Mouse (Mus musculus) gastrocnemius, adult 2 months (tissue): ENCODE results near the gene Nop9. TPM values are rescaled to one million over a fixed set of nuclear protein-coding genes. Genes with fewer than 3 reads are reported as not detected.

Experiments
- DNase-seq: peaks from one replicate; pipeline ENCODE4 v3.0.0; 2022
- H3K27ac ChIP-seq: fragments of 200-600 bp; 2 replicates; pipeline ENCODE4 v1.8.1; 2022; ENCODE audit warnings: mild to moderate bottlenecking
- H3K4me3 ChIP-seq: fragments of 200-600 bp; 2 replicates; pipeline ENCODE4 v1.8.1; 2022; ENCODE audit warnings: mild to moderate bottlenecking, moderate library complexity
- CTCF ChIP-seq: fragments of 200-600 bp; IDR thresholded peaks from 2 replicates; pipeline ENCODE4 v1.8.1; 2022; ENCODE audit warnings: antibody characterized with exemption, mild to moderate bottlenecking, moderate library complexity
- intact Hi-C: fragments of 180-260 bp; cut with DNase I; formaldehyde crosslinking; loops from one replicate; pipeline ENCODE4 v1.15.1; 2025
- total RNA-seq, 2 experiments: library from RNA; stranded (reverse); gene quantifications; 2 replicates each; pipeline ENCODE4 v1.2.3; 2021

Gene Nop9
- total RNA-seq, 2 experiments from 2014 or later: 9.8 to 10.4 TPM

DNA sequence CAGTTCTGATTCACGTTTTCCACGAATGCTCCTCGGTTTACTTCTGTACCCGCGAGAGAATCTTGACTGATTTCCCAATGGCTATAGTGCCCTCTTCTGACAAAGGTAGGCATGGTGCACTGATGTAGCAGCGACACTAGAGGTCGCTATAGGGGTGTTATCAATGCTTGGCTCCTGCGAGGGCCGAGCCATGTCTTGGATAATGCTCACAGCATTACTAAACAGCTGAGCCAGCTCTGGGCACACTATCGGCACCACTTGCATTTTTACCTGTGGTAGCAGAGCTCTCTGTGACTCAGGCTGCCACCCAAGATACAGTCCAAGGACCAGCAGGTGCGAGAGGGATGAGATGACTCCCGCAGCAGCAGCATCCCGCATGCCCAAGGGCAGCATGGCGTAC, 35.8 kb downstream of the Nop9 start:
- peak overlapping the region; percentile 81 for H3K4me3 ChIP-seq
- H3K27ac ChIP-seq: peak overlapping the region; percentile 87
- peak; percentile 99 for TF ChIP-seq CTCF
- peak; percentile 66 for DNase-seq
- intact Hi-C loops: loop anchor here (2.0 kb wide), 1 partner anchor 83 kb away; no protein-coding TSS in a partner anchor

DNA sequence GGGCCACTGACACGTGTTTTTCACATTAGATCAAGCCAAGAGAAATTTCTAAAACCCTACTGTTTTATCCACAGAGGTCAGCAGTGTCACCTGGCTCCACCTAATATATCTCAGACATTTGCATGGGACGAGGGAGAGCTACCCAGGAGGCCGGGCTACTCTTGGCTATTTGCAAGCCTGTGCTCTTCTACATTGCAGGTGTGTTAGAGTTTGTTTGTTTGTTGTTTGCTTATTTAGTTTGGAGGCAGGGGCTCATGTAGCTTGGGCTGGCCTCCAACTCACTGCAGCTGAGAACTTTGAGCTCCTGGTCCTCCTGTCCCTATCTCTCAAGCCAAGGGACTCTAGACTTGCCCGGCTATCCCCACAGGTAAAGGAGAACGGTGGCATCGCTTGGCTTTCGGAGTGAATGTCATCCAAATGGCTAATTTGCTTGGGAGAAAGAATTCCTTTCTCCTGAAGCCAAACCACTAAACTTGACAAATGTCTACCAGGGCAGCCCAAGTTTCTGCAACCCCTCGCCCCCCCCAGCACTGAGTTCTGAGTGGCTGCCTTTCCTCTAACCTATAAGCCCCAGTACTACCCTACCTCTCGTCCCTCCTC, 37.0 kb downstream of the Nop9 start:
- DNase-seq: no peak

DNA sequence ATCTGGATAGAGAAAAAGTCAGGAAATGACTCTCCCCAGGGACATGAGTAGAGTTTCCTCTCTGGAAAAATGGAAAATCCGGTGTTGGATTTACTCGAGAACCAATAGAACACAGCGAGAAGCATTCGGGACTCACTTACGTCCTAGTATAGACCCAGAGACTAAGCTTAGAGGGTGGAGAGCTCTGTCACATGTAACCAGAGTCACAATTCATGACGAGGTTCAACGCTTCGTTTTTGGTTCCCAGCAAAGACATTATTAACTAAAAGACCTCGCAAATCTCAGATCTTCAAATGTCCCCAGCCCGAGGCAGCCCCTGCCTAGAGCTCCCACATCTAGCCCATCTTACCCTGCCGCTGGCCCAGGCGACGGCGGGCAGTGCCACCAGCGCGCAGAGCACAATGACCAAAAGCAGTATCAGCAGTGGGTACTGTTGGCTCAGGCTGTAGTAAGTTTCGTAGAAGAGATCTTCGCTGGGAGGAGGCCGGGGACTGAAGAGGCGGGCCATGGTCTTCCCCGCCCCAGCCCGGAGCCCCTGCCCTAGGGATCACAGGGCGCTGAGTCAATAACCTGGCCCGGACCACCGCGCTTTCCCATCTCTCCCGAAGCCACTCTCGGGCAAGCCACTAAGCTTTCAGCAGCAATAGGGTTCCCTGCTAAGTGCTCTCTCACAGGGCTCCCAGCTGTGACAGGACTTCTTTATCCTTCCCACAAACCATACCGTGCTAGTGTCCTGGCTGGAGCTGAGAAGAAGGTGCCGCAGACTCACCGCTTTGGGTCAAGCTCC, 37.9 kb downstream of the Nop9 start:
- intact Hi-C loops: loop anchor here (2.0 kb wide), 1 partner anchor 39 kb away; the partner anchor contains the start of gene Nfatc4
- H3K27ac ChIP-seq: peak overlapping the region; percentile 87

More for the DNA sequence above, 37.0 kb downstream of the Nop9 start:
- H3K4me3 ChIP-seq: peak overlapping the region; percentile 81
- intact Hi-C loops: loop anchor here (2.0 kb wide), 1 partner anchor 40 kb away; the partner anchor contains the start of gene Nfatc4
- no peak for TF ChIP-seq CTCF
- H3K27ac ChIP-seq: peak overlapping the region; percentile 87

GRCm38 (mm10) chr14:55783958-55784235, 38.4 kb downstream of the Nop9 start, which contains the start of gene Adcy4:
Adcy4 (minus strand) TSS chr14:55784095.
- no peak for TF ChIP-seq CTCF
- intact Hi-C loops: loop anchor here (2.0 kb wide), 1 partner anchor 39 kb away; the partner anchor contains the start of gene Nfatc4
- H3K4me3 ChIP-seq: peak within 1 kb of the TSS; percentile 81
- H3K27ac ChIP-seq: peak within 1 kb of the TSS; percentile 87
- peak; percentile 51 for DNase-seq

More for the DNA sequence above, 37.9 kb downstream of the Nop9 start:
- H3K4me3 ChIP-seq: peak overlapping the region; percentile 81
- no peak for TF ChIP-seq CTCF
- peak; percentile 43 for DNase-seq

DNA sequence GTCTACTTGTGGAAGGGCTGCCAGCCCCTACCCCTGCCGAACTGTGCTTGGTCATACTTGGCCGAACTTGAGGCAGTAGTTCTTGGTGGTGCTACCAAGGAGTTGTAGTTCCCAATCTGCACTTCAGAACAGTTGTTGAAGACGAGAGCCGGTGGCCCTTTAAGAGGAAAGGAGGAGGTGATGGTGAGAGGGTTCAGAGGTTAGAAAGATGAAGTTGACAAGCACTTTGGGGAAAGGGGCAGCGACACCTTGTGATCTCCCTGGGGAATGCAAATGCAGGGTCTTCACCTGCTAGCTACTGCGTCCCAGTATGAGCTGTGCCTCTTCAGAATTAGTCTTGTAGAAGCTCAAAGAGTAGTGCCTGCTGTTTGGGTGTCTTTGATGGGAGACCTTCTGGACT, 39.7 kb downstream of the Nop9 start:
- intact Hi-C loops: no loop called here
- TF ChIP-seq CTCF: no peak
- peak overlapping the region; percentile 87; the same call in 1 of the 2 replicates for H3K27ac ChIP-seq
- no peak for DNase-seq
- no peak overlapping the region for H3K4me3 ChIP-seq

GRCm38 (mm10) chr14:55787731-55788130, 42.2 kb downstream of the Nop9 start:
- peak overlapping the region; percentile 69; the same call in 1 of the 2 replicates for H3K4me3 ChIP-seq
- no peak overlapping the region for H3K27ac ChIP-seq
- intact Hi-C loops: no loop called here
- DNase-seq: no peak
- no peak for TF ChIP-seq CTCF

DNA sequence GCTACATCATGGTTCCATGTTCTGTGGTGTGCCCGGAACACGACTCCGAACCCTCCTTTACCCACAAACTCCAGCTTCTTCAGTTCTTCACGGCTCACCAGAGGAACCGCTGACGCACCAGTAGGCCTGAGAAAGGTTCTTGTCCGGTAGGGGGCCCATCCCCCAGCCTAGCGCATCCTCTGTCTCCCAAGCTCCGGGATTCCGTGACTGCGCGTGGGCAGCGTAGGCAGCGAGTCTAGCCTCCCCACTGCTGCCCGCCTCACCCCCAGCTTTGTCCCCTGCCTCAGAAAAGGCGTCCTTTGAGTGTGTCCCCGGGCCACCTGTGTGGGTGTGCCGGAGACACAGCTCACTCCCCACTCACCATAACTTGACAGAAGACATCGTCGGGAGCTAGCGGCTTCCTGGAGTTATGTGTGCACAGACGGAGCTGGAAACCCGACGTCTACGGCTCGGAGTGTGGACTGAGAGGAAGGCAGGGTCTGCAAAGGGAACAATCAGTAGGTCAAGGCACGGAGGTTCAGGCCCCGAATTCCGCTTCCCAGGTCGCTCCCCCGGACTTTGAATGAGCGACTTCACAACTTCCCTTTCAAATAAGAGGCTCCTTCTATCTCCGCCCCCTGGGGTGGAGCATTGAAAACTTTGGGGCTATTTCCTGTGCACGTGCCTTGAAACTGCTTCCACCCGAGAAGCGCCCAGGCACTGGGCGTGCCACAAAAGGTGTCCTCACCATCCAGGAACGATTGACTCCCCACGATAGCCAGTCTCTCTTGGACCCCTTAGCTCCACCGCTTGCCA, 43.0 kb downstream of the Nop9 start, which contains the start of gene Ripk3:
Ripk3 (minus strand) TSS at position 610 of the 795 bp plus-strand sequence.
- intact Hi-C loops: no loop called here
- TF ChIP-seq CTCF: no peak
- H3K27ac ChIP-seq: no peak within 1 kb of the TSS; the same call in 1 of the 2 replicates
- peak within 1 kb of the TSS; percentile 69 for H3K4me3 ChIP-seq
- peak; percentile 50 for DNase-seq

GRCm38 (mm10) chr14:55793461-55793860, 48.0 kb downstream of the Nop9 start:
- Histone ChIP-seq H3K4me3 (no peak overlapping the region), H3K27ac (no peak overlapping the region)
- DNase-seq: no peak
- intact Hi-C loops: no loop called here
- no peak for TF ChIP-seq CTCF

DNA sequence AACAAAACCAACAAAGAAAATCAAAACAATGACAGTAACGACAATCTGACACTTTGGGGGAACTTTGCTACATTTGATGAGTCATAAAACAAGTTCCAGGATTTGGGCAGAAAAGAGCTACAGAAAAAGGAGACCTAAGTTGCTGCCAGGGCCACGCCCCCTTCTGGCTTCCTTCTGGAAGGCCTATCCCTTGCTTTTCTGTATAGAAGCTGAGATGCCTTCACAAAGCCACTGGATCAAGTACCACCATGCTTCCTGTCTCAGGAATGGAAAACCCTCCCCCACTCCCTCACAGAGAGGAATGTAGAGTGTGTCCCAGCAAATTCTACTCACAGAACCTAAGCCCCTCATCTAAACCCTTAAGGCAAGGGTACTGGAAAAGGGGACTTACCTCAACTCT, 48.5 kb downstream of the Nop9 start:
- peak; percentile 32 for DNase-seq
- H3K27ac ChIP-seq: peak overlapping the region; percentile 20; the same call in 1 of the 2 replicates
- intact Hi-C loops: no loop called here
- H3K4me3 ChIP-seq: no peak overlapping the region
- no peak for TF ChIP-seq CTCF

GRCm38 (mm10) chr14:55795380-55796163, 50.1 kb downstream of the Nop9 start:
- intact Hi-C loops: no loop called here
- H3K4me3 ChIP-seq: no peak overlapping the region
- no peak for TF ChIP-seq CTCF
- peak overlapping the region; percentile 78 for H3K27ac ChIP-seq
- DNase-seq: no peak

Other genes with a start within 250 kb of the Nop9 start
- gene Cpne6, start 235.2 kb upstream of the Nop9 start, total RNA-seq: not detected
- not detected for gene Nrl, start 220.7 kb upstream of the Nop9 start, total RNA-seq
- 1 to 10 TPM; 3.5 to 4.2 TPM for gene Pck2, start 205.4 kb upstream of the Nop9 start, total RNA-seq
- 100 to 1,000 TPM; 129 to 133 TPM for gene Dcaf11, start 185.7 kb upstream of the Nop9 start, total RNA-seq
- not detected for gene A730061H03Rik, start 185.3 kb upstream of the Nop9 start, total RNA-seq
- 100 to 1,000 TPM; 282 to 334 TPM for gene Fitm1, start 170.1 kb upstream of the Nop9 start, total RNA-seq
- 10 to 100 TPM; 53.3 to 75.5 TPM for gene Psme1, start 167.6 kb upstream of the Nop9 start, total RNA-seq
- 10 to 100 TPM; 30.3 to 45.2 TPM for gene Emc9, start 160.4 kb upstream of the Nop9 start, total RNA-seq
- 10 to 100 TPM; 33.8 to 54.8 TPM for gene Psme2, start 154.6 kb upstream of the Nop9 start, total RNA-seq
- gene Rnf31, start 154.0 kb upstream of the Nop9 start, total RNA-seq: 10 to 100 TPM; 17.1 to 20.4 TPM
- 1 to 10 TPM; 4.7 to 5.1 TPM for gene Irf9, start 142.1 kb upstream of the Nop9 start, total RNA-seq
- gene Rec8, start 127.7 kb upstream of the Nop9 start, total RNA-seq: not detected
- 10 to 100 TPM; 73.2 to 81.0 TPM for gene Ipo4, start 109.7 kb upstream of the Nop9 start, total RNA-seq
- gene Gm49378, start 107.8 kb upstream of the Nop9 start, total RNA-seq: 1 to 10 TPM; 1.1 to 2.3 TPM
- 10 to 100 TPM; 15.0 to 21.3 TPM for gene Tm9sf1, start 101.9 kb upstream of the Nop9 start, total RNA-seq
- under 1 TPM; 0.20 to 0.28 TPM for gene Tssk4, start 95.5 kb upstream of the Nop9 start, total RNA-seq
- 10 to 100 TPM; 17.4 to 23.8 TPM for gene Mdp1, start 85.2 kb upstream of the Nop9 start, total RNA-seq
- 1 to 10 TPM; 2.4 to 3.1 TPM for gene Gmpr2, start 73.8 kb upstream of the Nop9 start, total RNA-seq
- gene Nedd8, start 73.6 kb upstream of the Nop9 start, total RNA-seq: 100 to 1,000 TPM; 188 to 211 TPM
- 10 to 100 TPM; 10.4 to 13.1 TPM for gene Tinf2, start 63.9 kb upstream of the Nop9 start, total RNA-seq
- under 1 TPM in 1 of 2 experiments, not detected in 1; 0.11 TPM for gene Tgm1, start 31.8 kb upstream of the Nop9 start, total RNA-seq
- 10 to 100 TPM in 1 of 2 experiments, 1 to 10 TPM in 1; 9.8 to 10.6 TPM for gene Rabggta, start 23.4 kb upstream of the Nop9 start, total RNA-seq
- gene Dhrs1, start within 50 bp of the Nop9 start, total RNA-seq: 10 to 100 TPM; 29.1 to 33.0 TPM
- gene Cideb, start 12.8 kb downstream of the Nop9 start, total RNA-seq: not detected
- gene Ltb4r2, start 15.7 kb downstream of the Nop9 start, total RNA-seq: not detected
- gene Ltb4r1, start 20.3 kb downstream of the Nop9 start, total RNA-seq: under 1 TPM in 1 of 2 experiments, not detected in 1; 0.18 TPM
- 10 to 100 TPM in 1 of 2 experiments, 1 to 10 TPM in 1; 6.8 to 10.1 TPM for gene Adcy4, start 38.4 kb downstream of the Nop9 start, total RNA-seq
- gene Ripk3, start 43.2 kb downstream of the Nop9 start, total RNA-seq: 1 to 10 TPM in 1 of 2 experiments, under 1 TPM in 1; 0.64 to 1.1 TPM
- 1 to 10 TPM; 3.4 to 3.8 TPM for gene Nfatc4, start 77.5 kb downstream of the Nop9 start, total RNA-seq
- 1 to 10 TPM; 1.6 to 2.0 TPM for gene Nynrin, start 108.3 kb downstream of the Nop9 start, total RNA-seq
- not detected for gene Cbln3, start 138.7 kb downstream of the Nop9 start, total RNA-seq
- gene Khnyn, start 139.3 kb downstream of the Nop9 start, total RNA-seq: 1 to 10 TPM; 6.4 to 8.1 TPM
- 100 to 1,000 TPM; 113 to 127 TPM for gene Sdr39u1, start 154.6 kb downstream of the Nop9 start, total RNA-seq
- gene Cma1, start 199.0 kb downstream of the Nop9 start, total RNA-seq: 1 to 10 TPM in 1 of 2 experiments, under 1 TPM in 1; 0.99 to 3.2 TPM
- under 1 TPM in 1 of 2 experiments, not detected in 1; 0.28 TPM for gene Cma2, start 205.3 kb downstream of the Nop9 start, total RNA-seq